Mouse (Mus musculus) monocyte, adult 2 months (primary cell): ENCODE results near the gene Sorcs1.

Experiments used
- DNase-seq, 2 experiments: peaks; one replicate each; pipeline ENCODE4 v3.0.0; 2022; ENCODE audit warnings: low spot score in 2 of 2, low read depth in 1 of 2

Sorcs1 gene

DNA sequence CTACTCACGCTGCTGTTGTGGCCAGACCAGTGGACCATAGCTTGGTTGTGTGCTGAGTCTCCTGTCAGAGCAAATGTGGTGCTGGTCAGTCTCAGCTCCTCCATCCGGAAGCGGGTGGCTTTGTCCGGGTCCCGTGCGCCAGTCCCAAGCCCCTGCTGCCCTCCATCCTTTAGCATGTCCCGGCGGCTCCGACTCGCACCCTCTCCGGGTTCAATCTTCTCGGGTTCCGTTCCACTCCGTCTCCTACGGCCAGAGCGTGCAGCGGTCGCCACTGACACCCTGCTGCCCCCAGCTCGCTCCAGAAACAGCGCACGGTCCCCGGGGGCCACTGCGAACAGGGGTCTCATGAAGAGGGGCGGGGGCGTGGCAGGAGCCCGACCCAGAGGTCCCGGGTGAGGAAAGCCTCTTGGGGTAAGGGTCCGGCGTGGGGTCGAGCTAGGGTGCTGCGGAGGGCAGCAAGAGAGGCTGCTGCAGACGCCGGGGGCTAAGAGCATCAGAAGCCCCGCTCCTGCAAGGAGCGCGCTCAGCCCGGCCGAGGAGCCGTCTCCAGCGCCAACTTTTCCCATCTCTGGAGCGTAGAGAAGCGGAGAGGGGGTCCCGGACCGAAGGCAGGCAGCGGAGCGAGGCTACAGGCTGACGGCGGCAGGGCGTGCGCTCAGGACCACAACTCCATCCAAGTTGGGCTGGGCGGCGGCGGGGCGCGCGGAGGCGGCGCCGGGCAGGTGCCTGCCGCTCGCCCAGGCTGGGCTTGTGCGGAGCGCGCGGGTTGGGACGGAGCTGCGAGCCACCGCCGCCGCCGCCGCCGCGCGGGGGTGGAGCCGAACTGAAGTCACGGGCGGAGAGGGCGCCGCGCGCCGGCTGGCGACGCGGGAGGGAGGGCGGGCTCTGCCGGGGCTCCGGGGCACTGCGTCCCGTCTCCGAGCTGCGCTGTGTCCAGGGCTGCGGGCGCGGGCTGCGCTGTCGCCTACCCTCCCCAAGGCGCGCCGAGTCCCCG is at the start of gene Sorcs1:
Gene Sorcs1, minus strand, starts transcription at position 744 of the 994 bp plus-strand sequence.
- no peak for DNase-seq

GRCm38 (mm10) chr19:50683277-50683676 is 4.8 kb upstream of the Sorcs1 start:
- no peak for DNase-seq

GRCm38 (mm10) chr19:50678946-50679345 is 500 bp upstream of the Sorcs1 start:
- no peak for DNase-seq

- no peak for DNase-seq
Measured at GRCm38 (mm10) chr19:50676578-50677524, 1.6 kb downstream of the Sorcs1 start.

- DNase-seq: no peak
Measured at GRCm38 (mm10) chr19:50674921-50675320, 3.5 kb downstream of the Sorcs1 start.

DNA sequence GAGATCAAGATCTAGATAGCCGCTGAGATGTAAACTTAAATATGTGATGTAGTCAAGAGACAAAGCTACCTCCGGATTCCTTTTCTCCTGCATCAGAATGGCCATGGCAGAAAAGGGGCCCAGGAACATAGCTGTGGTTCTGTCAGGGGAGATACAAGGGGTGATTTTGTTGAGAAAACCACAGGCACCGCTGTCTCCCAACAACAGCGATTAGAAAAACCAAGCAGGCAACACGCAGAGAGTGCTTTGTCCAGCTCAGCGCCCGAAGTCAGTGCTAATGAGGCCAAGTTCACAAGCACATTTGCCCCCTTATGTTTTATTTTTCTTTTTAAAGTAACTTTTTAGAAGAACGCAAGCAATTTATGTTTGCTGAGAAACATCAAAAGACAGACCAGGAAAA is 10.9 kb downstream of the Sorcs1 start:
- DNase-seq: no peak

DNA sequence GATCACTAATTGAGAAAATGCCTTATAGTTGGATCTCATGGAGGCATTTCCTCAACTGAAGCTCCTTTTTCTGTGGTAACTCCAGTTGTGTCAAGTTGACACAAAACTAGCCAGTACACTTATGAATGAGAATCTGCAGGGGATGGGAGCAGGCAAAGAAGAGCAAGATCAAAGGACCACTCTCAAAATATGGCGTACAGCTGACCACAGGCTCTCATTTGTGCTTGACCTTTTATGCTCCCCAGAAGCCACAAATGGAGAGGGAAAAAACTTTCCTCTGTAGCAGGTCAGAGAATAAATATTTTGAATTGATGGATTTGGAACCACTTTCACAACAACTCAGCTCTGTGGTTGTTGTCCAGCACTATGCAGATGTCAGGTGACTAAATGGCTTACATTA is 14.1 kb downstream of the Sorcs1 start:
- no peak for DNase-seq

DNA sequence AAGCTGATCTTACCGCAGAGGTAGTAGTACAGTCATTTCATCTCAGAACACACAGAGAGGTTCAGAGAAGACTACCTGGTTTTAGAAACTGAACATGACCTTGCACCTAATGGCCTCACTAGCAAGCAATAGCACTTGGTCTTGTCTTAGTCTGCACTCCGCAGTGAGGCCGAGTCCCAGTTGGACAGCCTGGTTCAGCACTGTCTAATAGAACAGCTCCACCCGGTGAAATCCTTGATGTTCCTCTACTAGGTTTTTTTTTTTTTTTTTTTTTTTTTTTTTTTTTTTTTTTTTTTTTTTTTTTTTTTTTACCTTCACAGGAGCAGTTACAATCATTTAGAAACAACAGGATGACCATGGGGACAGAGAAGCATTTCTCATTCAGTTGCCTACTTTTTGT is 19.3 kb downstream of the Sorcs1 start:
- no peak for DNase-seq

DNA sequence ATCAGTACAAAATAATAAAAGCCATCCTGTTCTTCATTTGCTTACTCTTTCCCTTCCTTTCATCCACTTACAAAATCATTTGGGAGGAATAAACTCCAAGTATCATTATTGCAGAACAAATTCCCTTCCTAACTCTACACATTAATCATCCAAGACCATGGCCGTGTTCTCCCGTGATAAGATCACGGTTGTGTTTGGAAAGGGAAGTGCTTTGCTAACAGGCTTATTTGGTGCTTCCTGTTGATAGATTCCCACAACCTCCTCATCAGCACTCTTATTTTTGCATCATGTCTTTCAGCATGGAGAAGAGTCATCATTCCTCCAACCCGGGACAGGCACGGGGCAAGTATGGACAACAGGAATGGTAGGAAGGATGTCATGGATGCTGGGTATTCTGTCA is 25.7 kb downstream of the Sorcs1 start:
- DNase-seq: no peak

- DNase-seq: no peak
Measured at GRCm38 (mm10) chr19:50643836-50644235, 34.6 kb downstream of the Sorcs1 start.

DNA sequence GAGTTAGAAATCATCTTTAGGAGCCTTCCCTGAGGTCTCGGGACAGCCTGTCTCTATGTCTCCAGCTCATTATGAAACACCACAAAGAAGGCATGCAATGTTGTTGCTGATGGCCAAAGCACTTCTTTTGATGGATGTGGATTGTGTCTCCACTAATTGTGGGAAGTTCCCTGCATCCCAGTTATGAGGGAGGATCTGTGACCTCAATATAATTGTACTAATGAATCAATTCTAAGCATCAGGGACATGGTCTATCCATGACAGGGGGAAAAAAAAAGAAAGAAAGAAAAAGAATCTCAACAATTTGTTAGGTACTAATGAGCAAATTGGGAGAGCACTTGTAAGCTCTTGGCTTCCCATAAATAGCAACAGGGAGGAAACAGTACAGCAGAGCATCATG is 36.3 kb downstream of the Sorcs1 start:
- DNase-seq: no peak

- DNase-seq: no peak
Measured at GRCm38 (mm10) chr19:50640251-50641032, 38.0 kb downstream of the Sorcs1 start.

DNA sequence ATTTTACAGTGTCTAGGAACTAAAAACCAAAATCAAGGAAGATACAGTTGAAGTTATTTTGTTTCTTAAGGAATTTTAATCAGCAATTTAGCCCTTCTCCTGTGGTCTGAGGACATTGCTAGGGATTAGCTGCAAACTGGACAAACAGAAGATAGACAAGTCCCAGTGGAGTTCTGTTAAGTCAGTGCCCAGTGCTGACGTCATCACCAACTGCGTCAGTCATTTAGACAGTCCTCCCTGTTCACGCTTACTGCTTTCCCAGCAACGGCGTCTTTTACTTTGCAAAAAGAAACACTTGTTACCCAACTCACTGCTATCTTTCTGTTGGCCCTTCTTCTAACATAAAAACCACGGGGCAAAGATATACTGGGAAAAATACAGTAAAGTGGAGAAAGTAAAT is 40.3 kb downstream of the Sorcs1 start:
- no peak for DNase-seq

GRCm38 (mm10) chr19:50614013-50614412 is 64.4 kb downstream of the Sorcs1 start:
- no peak for DNase-seq

GRCm38 (mm10) chr19:50611619-50612018 is 66.8 kb downstream of the Sorcs1 start:
- DNase-seq: no peak

- DNase-seq: no peak
Measured at GRCm38 (mm10) chr19:50603882-50604281, 74.6 kb downstream of the Sorcs1 start.

- DNase-seq: no peak
Measured at GRCm38 (mm10) chr19:50603380-50603779, 75.1 kb downstream of the Sorcs1 start.

- no peak for DNase-seq
Measured at GRCm38 (mm10) chr19:50597300-50597699, 81.1 kb downstream of the Sorcs1 start.

DNA sequence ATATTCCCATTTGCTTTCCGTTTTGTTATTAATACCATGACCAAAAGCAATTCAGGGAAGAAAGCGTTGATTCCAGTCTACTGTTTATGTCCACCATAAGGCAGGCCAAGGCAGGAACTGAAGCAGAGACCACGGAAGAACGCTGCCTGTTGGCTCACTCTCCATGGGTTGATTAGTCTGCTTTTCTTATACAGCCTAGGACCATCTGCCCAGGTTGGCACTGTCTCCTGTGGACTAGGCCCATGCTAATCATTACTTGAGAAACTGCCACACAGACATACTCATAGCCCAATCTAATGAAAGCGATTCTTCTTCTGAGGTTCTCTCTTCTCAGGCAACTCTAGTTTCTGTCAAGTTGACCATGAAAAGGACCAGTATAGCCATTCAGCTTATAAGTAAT is 92.3 kb downstream of the Sorcs1 start:
- no peak for DNase-seq

DNA sequence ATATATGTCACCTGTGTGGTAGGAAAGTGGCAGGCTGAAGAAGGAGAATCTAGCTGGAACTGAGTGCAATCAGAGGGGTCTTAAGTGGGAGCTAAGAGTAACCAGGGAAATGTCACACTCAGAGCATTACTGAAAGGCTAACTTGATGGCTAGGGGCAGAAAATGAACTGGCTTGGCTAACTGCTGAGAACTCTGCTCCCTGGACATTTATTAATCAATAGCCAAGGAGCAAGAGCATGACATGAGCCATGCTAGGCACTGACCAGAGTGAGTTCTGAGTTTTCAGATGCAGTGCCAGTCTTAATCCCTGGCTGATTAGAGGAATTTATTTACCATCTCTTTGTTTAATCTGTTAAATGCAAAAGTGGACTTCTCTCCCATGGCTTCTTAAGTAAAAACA is 95.5 kb downstream of the Sorcs1 start:
- DNase-seq: no peak

- no peak for DNase-seq
Measured at GRCm38 (mm10) chr19:50569669-50570195, 108.7 kb downstream of the Sorcs1 start.
